ENCODE assay signal across 8 mouse cellular contexts in the genomic region with DNA sequence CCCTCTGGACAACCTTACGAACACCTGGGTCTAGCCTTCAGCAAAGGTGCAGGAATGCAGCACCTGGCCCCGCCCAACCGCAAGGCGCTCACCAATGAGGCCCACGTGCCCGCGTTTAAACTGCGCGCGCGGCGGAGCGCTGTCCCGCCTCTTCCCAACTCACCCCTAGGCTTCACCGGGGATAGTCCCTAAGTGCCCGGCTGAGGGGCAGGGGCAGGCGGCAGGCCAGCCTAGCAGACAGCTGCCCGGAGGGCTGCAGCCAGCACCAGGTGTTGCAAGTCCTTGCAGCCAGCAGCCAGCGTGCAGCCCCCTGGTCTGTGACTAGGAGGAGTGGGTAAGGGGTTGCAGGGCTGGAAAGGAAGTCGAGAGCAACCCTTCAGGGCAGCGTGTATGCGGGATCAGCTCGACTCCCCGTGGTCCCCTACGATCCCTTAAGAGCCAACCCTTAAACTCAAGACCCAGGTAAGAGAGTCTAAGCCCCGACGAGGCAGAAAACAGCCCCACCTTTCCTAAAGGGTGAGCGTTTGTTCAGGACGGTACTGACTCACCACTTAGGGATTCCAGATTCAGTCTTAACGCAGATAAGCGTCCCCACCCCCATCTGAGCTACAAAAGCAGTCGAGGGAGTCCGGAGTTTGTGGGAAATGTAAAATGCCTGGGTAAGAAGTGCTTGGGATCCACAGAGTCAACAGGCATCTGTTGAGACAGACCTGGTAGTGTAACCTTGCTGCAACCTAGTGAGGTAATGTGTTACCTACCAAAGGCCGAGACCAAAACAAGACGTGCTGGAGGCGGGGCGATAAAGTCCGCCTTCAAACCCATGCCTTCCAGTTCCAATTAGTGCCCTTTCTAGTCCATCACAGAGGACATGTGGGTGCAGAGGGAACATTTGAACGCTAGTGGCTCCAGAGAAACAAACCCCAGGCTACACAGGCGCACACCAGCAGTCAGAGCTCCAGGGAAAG.
DNase-seq lines count a peak whose midpoint lies in the region; ATAC-seq and TF ChIP-seq lines count a peak whose summit lies in the region.

No protein-coding gene starts in this region.

- H3K4me1 ChIP-seq in forebrain, embryonic 14.5 days (ENCODE audit: control insufficient read depth, insufficient read depth, low read length) = peaks cover 7% of the 10 kb centered on the region; the same call in 1 of the 2 replicates
- no peaks in the 10 kb centered on the region; the same call in 1 of the 2 replicates for H3K4me1 ChIP-seq in lung, embryonic 14.5 days (ENCODE audit: insufficient read depth)

- in situ Hi-C loops in Patski (cut with MboI; ENCODE audit: low pct_unique_long_range_greater_than_20kb) = no loop called here

- no peaks in the 10 kb centered on the region for H3K9me3 ChIP-seq in forebrain, embryonic 14.5 days (replicated peaks; ENCODE audit: control insufficient read depth, low read length)
- H3K9me3 ChIP-seq in lung, embryonic 14.5 days (ENCODE audit: low read depth, low read length) = no peaks in the 10 kb centered on the region

- under 1% methylated on average over 40 of the region's 40 CpGs for WGBS in forebrain, embryonic 14.5 days
- WGBS in lung, embryonic 14.5 days = 2% methylated on average over 38 of the region's 40 CpGs

- H3K9ac ChIP-seq in forebrain, embryonic 14.5 days (ENCODE audit: low read length) = no peak overlapping the region
- H3K9ac ChIP-seq in lung, embryonic 14.5 days = peak overlapping the region; percentile 33; the same call in 1 of the 2 replicates

- no peaks in the 10 kb centered on the region for H3K36me3 ChIP-seq in forebrain, embryonic 14.5 days (ENCODE audit: control insufficient read depth, insufficient read depth, low read length)
- no peaks in the 10 kb centered on the region for H3K36me3 ChIP-seq in lung, embryonic 14.5 days (ENCODE audit: insufficient read depth)
- no peaks in the 10 kb centered on the region for H3K36me3 ChIP-seq in splenic B cell, adult 2 months (ENCODE audit: control insufficient read depth, insufficient read depth, low read length, poor library complexity, severe bottlenecking)

- no peaks in the 10 kb centered on the region for H3K27me3 ChIP-seq in Patski
- H3K27me3 ChIP-seq in forebrain, embryonic 14.5 days (replicated peaks; ENCODE audit: control insufficient read depth, insufficient read depth, low read length) = peaks cover 49% of the 10 kb centered on the region
- peaks cover 43% of the 10 kb centered on the region for H3K27me3 ChIP-seq in lung, embryonic 14.5 days (ENCODE audit: insufficient read depth, low read length)
- no peaks in the 10 kb centered on the region for H3K27me3 ChIP-seq in splenic B cell, adult 2 months (ENCODE audit: control insufficient read depth, insufficient read depth, low read length, poor library complexity, severe bottlenecking)

- CTCF ChIA-PET in Patski (lab: Charles Lee) = no interaction called here

- no peak for TF ChIP-seq CTCF in Patski (IDR thresholded peaks at IDR 0.05)
- no peak for TF ChIP-seq CTCF in lung, embryonic 14.5 days (IDR thresholded peaks at IDR 0.05; ENCODE audit: low read depth)

- DNase-seq in 3T3-L1 (ENCODE audit: low read depth, low spot score) = peak; percentile 20
- no peak for DNase-seq in Patski (ENCODE audit: low read depth, low spot score)
- peak; percentile 5 for DNase-seq in forebrain, embryonic 14.5 days (ENCODE audit: low spot score)
- peak; percentile 82 for DNase-seq in kidney, adult 18-20 months
- DNase-seq in lung, embryonic 14.5 days = peak; percentile 67
- peak; percentile 48 for DNase-seq in splenic B cell, adult 2 months (ENCODE audit: low read depth, low spot score)
- DNase-seq in left cerebral cortex, adult 9 months (ENCODE audit: low spot score in 2 of 2) = no peak

- H3K4me3 ChIP-seq in forebrain, embryonic 14.5 days (ENCODE audit: low read depth, low read length) = peak overlapping the region; percentile 21
- peak overlapping the region; percentile 34 for H3K4me3 ChIP-seq in lung, embryonic 14.5 days (ENCODE audit: low read depth, low read length)

- POLR2A ChIA-PET in Patski (lab: Charles Lee) = interaction anchor here (1.1 kb wide), 1 partner anchor 10 kb away, joined by 3 read pairs; no protein-coding TSS in a partner anchor

- peak; percentile 33 for ATAC-seq in Patski
- no peak; the same call in 1 of the 2 replicates for ATAC-seq in forebrain, embryonic 14.5 days
- peak; percentile 79 for ATAC-seq in lung, embryonic 14.5 days (ENCODE audit: insufficient read depth)
- no peak for ATAC-seq in erythroblast, adult 5-6 weeks (replicated peaks; ENCODE audit: low FRiP score, poor library complexity, severe bottlenecking)

- peak overlapping the region; percentile 47 for H3K4me2 ChIP-seq in forebrain, embryonic 14.5 days (ENCODE audit: low read length)
- peak overlapping the region; percentile 72 for H3K4me2 ChIP-seq in lung, embryonic 14.5 days

- no peak overlapping the region for H3K27ac ChIP-seq in forebrain, embryonic 14.5 days (ENCODE audit: low read depth, low read length)
- no peak overlapping the region for H3K27ac ChIP-seq in lung, embryonic 14.5 days (ENCODE audit: low read depth)

Comparison
In these comparisons a context has a peak if more than half of its experiments do, and no peak if none do; other contexts are left out.
1. DNase-seq: peak in 3T3-L1 (single experiment), forebrain, embryonic 14.5 days (single experiment), kidney, adult 18-20 months (single experiment), lung, embryonic 14.5 days (single experiment) and splenic B cell, adult 2 months (single experiment); none in Patski (single experiment) and left cerebral cortex, adult 9 months (0 of 2).
2. ATAC-seq: peak in Patski (single experiment) and lung, embryonic 14.5 days (single experiment); none in forebrain, embryonic 14.5 days (single experiment) and erythroblast, adult 5-6 weeks (single experiment).